Mouse (Mus musculus) CH12.LX (cell line): ENCODE measurements around the gene Ergic1.

Source experiments
- CTCF ChIP-seq, 2 experiments: IDR thresholded peaks in 1 of 2; conservative IDR thresholded peaks in 1 of 2; 2 replicates each; pipeline ENCODE4 v1.5.1; 2011 to 2012; ENCODE audit warnings: low read depth in 2 of 2, low read length in 2 of 2, improper control_type of control experiment in 1 of 2, inconsistent platforms in 1 of 2, mild to moderate bottlenecking in 1 of 2, moderate library complexity in 1 of 2
- E2F4 ChIP-seq: IDR thresholded peaks from 2 replicates; pipeline ENCODE4 v1.6.1; 2011; ENCODE audit warnings: low read depth, low read length, improper control_type of control experiment; ENCODE audit not compliant: insufficient replicate concordance
- ELF1 ChIP-seq: IDR thresholded peaks from 2 replicates; pipeline ENCODE4 v1.6.1; 2014; ENCODE audit warnings: low read depth, mild to moderate bottlenecking, inconsistent platforms, low read length, improper control_type of control experiment
- EP300 ChIP-seq: IDR thresholded peaks from 2 replicates; pipeline ENCODE4 v1.6.1; 2011; ENCODE audit warnings: low read length, improper control_type of control experiment
- GABPA ChIP-seq: IDR thresholded peaks from 2 replicates; pipeline ENCODE4 v1.6.1; 2012; ENCODE audit warnings: low read depth, low read length, improper control_type of control experiment, inconsistent platforms; ENCODE audit not compliant: insufficient replicate concordance
- MAX ChIP-seq: IDR thresholded peaks from 2 replicates; pipeline ENCODE4 v1.6.1; 2011; ENCODE audit warnings: low read length, improper control_type of control experiment
- NELFE ChIP-seq: IDR thresholded peaks from 2 replicates; pipeline ENCODE4 v1.6.1; 2011; ENCODE audit warnings: low read depth, low read length, improper control_type of control experiment
- POLR2A ChIP-seq: IDR thresholded peaks from 2 replicates; pipeline ENCODE4 v1.6.1; 2011; ENCODE audit warnings: low read depth, mild to moderate bottlenecking, improper control_type of control experiment, low read length
- POLR2AphosphoS2 ChIP-seq: IDR thresholded peaks from 2 replicates; pipeline ENCODE4 v1.6.1; 2011; ENCODE audit warnings: low read depth, low read length, improper control_type of control experiment
- RAD21 ChIP-seq: IDR thresholded peaks from 2 replicates; pipeline ENCODE4 v1.6.1; 2011; ENCODE audit warnings: low read depth, mild to moderate bottlenecking, low read length, improper control_type of control experiment, moderate library complexity
- USF2 ChIP-seq: conservative IDR thresholded peaks from 2 replicates; pipeline ENCODE4 v1.6.1; 2011; ENCODE audit warnings: low read depth, low read length, improper control_type of control experiment
- ZMIZ1 ChIP-seq: IDR thresholded peaks from 2 replicates; pipeline ENCODE4 v1.6.1; 2012; ENCODE audit warnings: low read depth, mild to moderate bottlenecking, inconsistent platforms, low read length, improper control_type of control experiment

- no peak for TF ChIP-seq GABPA
- TF ChIP-seq CTCF (conservative IDR thresholded peaks at IDR 0.05 in 1 of 2, IDR thresholded peaks at IDR 0.05 in 1 of 2; ENCODE audit: low read depth in 2 of 2, low read length in 2 of 2) = no peak
- no peak for TF ChIP-seq POLR2A
- TF ChIP-seq EP300 = no peak
- no peak for TF ChIP-seq RAD21
- no peak for TF ChIP-seq USF2
- no peak for TF ChIP-seq MAX
- no peak for TF ChIP-seq ELF1
- no peak for TF ChIP-seq E2F4
- no peak for TF ChIP-seq POLR2AphosphoS2
- TF ChIP-seq NELFE = no peak
- TF ChIP-seq ZMIZ1 = no peak
Measured at GRCm38 (mm10) chr17:26571377-26571776, 10.1 kb downstream of the Ergic1 start.
